In the genomic region with DNA sequence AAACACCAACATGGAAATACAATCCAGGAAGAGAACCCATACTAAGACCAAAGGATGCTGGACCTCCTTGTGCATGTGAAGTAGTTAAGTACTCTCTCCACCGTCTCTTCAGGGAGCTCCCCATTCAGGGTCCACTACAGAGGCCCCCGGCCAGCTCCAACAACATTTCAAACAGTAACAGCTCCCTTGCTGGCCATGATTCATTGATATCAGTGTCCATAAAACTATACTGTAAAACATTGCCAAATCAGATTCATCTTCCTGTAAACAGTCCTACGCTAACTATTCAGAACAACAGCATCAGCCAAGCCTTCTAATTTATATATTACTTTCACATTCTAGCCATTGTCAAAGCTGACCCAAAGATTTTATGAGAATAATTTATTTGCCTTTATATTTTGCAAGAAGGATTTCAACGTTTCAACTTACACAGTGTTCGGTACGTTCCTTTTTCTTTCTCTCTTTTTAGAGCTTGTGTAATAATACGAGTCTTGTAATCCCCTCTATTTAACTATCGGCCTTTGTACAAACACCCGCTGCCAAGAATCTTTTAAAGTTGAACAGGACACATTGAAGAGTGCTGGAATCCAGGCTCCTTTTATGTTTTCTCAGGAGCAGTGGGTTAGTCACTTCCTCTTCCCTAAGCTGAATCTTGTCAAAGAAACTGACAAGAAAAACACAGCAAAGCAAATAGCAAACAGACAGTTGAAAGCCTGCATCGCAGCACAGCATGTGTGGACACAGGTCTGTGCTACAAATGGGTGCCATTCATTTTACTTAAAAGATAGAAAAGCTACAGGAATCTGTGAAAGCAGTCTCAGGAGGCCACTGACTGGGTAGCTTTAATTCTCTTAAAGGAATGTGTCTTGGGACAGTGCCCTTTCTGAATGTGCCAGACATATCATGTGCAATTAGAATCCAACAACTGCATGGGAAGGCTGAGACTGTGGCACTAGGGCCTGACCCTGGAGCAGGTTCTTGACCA, we compare ENCODE assay signal across 15 mouse cellular contexts.
DNase-seq lines count a peak whose midpoint lies in the region; ATAC-seq lines count a peak whose summit lies in the region.
"Had no signal": no experiment of that assay in that cellular context is flagged by ENCODE, and none has a peak within 500 bp of the region (broad histone marks: within the 10 kb centered on the region; RNA-seq: fewer than 3 reads in every experiment).

No protein-coding gene starts in this region.

- no peak overlapping the region for H3K4me3 ChIP-seq in intestine, embryonic 15.5 days (replicated peaks)
- no peak overlapping the region for H3K4me3 ChIP-seq in intestine, embryonic 16.5 days (ENCODE audit: low read length)
- H3K4me3 ChIP-seq in midbrain, embryonic 14.5 days (replicated peaks; ENCODE audit: low read depth, low read length) = no peak overlapping the region
- H3K4me3 ChIP-seq in midbrain, embryonic 16.5 days (ENCODE audit: low read depth, low read length) = no peak overlapping the region
- H3K4me3 ChIP-seq in heart, embryonic 16.5 days (ENCODE audit: low read length) = no peak overlapping the region
- H3K4me3 ChIP-seq: forebrain, embryonic 12.5 days had no signal

- H3K4me1 ChIP-seq in intestine, embryonic 15.5 days (replicated peaks) = 0 out of 2 replicates have a peak, but pooled peaks cover 4% of the 10 kb centered on the region
- H3K4me1 ChIP-seq in intestine, embryonic 16.5 days (ENCODE audit: control insufficient read depth, insufficient read depth, low read length) = 0 out of 2 replicates have a peak, but pooled peaks cover 2% of the 10 kb centered on the region
- H3K4me1 ChIP-seq in midbrain, embryonic 14.5 days (ENCODE audit: control insufficient read depth, insufficient read depth, low read length) = no peaks in the 10 kb centered on the region
- H3K4me1 ChIP-seq in midbrain, embryonic 16.5 days (ENCODE audit: control insufficient read depth, insufficient read depth, low read length) = peaks cover 3% of the 10 kb centered on the region
- H3K4me1 ChIP-seq in heart, embryonic 16.5 days (ENCODE audit: control insufficient read depth, insufficient read depth, low read length) = peaks cover 11% of the 10 kb centered on the region

- peak; percentile 34; the same call in 1 of the 2 replicates for ATAC-seq in intestine, embryonic 15.5 days
- no peak for ATAC-seq in intestine, embryonic 16.5 days
- no peak for ATAC-seq in midbrain, embryonic 14.5 days (ENCODE audit: low FRiP score, low TSS enrichment)
- ATAC-seq in midbrain, embryonic 16.5 days = no peak
- no peak for ATAC-seq in heart, embryonic 16.5 days (replicated peaks; ENCODE audit: extremely low read depth, insufficient read depth, low FRiP score)
- no peak for ATAC-seq in erythroid progenitor cell, adult 5-6 weeks (replicated peaks; ENCODE audit: low FRiP score, poor library complexity, severe bottlenecking)
- ATAC-seq: CD4-positive, CD25-positive, alpha-beta regulatory T cell, adult 4 months had no signal

- no peaks in the 10 kb centered on the region for H3K9me3 ChIP-seq in intestine, embryonic 15.5 days
- H3K9me3 ChIP-seq in intestine, embryonic 16.5 days (ENCODE audit: control insufficient read depth, low read length) = no peaks in the 10 kb centered on the region
- H3K9me3 ChIP-seq in midbrain, embryonic 14.5 days (ENCODE audit: control insufficient read depth, low read length) = no peaks in the 10 kb centered on the region
- H3K9me3 ChIP-seq in midbrain, embryonic 16.5 days (replicated peaks; ENCODE audit: control insufficient read depth, low read length, poor library complexity, severe bottlenecking) = no peaks in the 10 kb centered on the region
- H3K9me3 ChIP-seq in heart, embryonic 16.5 days (replicated peaks; ENCODE audit: control insufficient read depth, low read length) = no peaks in the 10 kb centered on the region
- H3K9me3 ChIP-seq: forebrain, embryonic 12.5 days had no signal

- no peak overlapping the region for H3K9ac ChIP-seq in intestine, embryonic 15.5 days
- H3K9ac ChIP-seq in intestine, embryonic 16.5 days (ENCODE audit: low read depth, low read length) = no peak overlapping the region
- no peak overlapping the region for H3K9ac ChIP-seq in midbrain, embryonic 14.5 days (replicated peaks; ENCODE audit: low read length)
- no peak overlapping the region for H3K9ac ChIP-seq in midbrain, embryonic 16.5 days (ENCODE audit: low read depth, low read length)
- H3K9ac ChIP-seq in heart, embryonic 16.5 days (ENCODE audit: low read length) = no peak overlapping the region
- H3K9ac ChIP-seq: forebrain, embryonic 12.5 days had no signal

- H3K27ac ChIP-seq in intestine, embryonic 15.5 days = no peak overlapping the region
- H3K27ac ChIP-seq in intestine, embryonic 16.5 days (ENCODE audit: low read length) = no peak overlapping the region
- no peak overlapping the region for H3K27ac ChIP-seq in midbrain, embryonic 14.5 days (replicated peaks; ENCODE audit: low read depth, low read length)
- no peak overlapping the region for H3K27ac ChIP-seq in midbrain, embryonic 16.5 days (ENCODE audit: low read length)
- peak overlapping the region; percentile 51; the same call in 1 of the 2 replicates for H3K27ac ChIP-seq in heart, embryonic 16.5 days (ENCODE audit: low read length)
- H3K27ac ChIP-seq: forebrain, embryonic 12.5 days; macrophage had no signal

- 0 out of 2 replicates have a peak overlapping the region, but pooled peaks have one; percentile 20 for H3K4me2 ChIP-seq in intestine, embryonic 15.5 days (replicated peaks)
- H3K4me2 ChIP-seq in intestine, embryonic 16.5 days (ENCODE audit: low read depth, low read length) = no peak overlapping the region
- no peak overlapping the region for H3K4me2 ChIP-seq in midbrain, embryonic 14.5 days (ENCODE audit: low read length)
- H3K4me2 ChIP-seq in midbrain, embryonic 16.5 days (ENCODE audit: low read length) = no peak overlapping the region
- peak overlapping the region; percentile 34; the same call in 1 of the 2 replicates for H3K4me2 ChIP-seq in heart, embryonic 16.5 days (ENCODE audit: low read depth, low read length)
- H3K4me2 ChIP-seq: forebrain, embryonic 12.5 days had no signal

- no peaks in the 10 kb centered on the region for H3K36me3 ChIP-seq in intestine, embryonic 15.5 days
- H3K36me3 ChIP-seq in intestine, embryonic 16.5 days (ENCODE audit: control insufficient read depth, insufficient read depth, low read length) = no peaks in the 10 kb centered on the region
- no peaks in the 10 kb centered on the region for H3K36me3 ChIP-seq in midbrain, embryonic 14.5 days (ENCODE audit: control insufficient read depth, insufficient read depth, low read length)
- no peaks in the 10 kb centered on the region for H3K36me3 ChIP-seq in midbrain, embryonic 16.5 days (ENCODE audit: control insufficient read depth, insufficient read depth, low read length)
- no peaks in the 10 kb centered on the region for H3K36me3 ChIP-seq in heart, embryonic 16.5 days (ENCODE audit: control insufficient read depth, insufficient read depth)
- H3K36me3 ChIP-seq: forebrain, embryonic 12.5 days had no signal

- DNase-seq in midbrain, embryonic 14.5 days = peak; percentile 12
- DNase-seq in MN1 (ENCODE audit: low spot score) = no peak
- no peak for DNase-seq in left cerebral cortex, postnatal 4 days
- DNase-seq: cerebellum, adult 9-11 months; gastrocnemius, postnatal 25 days; kidney, postnatal 36 days; right cerebral cortex, adult 18-20 months had no signal

- no peaks in the 10 kb centered on the region for H3K27me3 ChIP-seq in intestine, embryonic 15.5 days (replicated peaks)
- no peaks in the 10 kb centered on the region for H3K27me3 ChIP-seq in intestine, embryonic 16.5 days (replicated peaks; ENCODE audit: control insufficient read depth, insufficient read depth, low read length)
- no peaks in the 10 kb centered on the region for H3K27me3 ChIP-seq in midbrain, embryonic 14.5 days (ENCODE audit: control insufficient read depth, insufficient read depth, low read length)
- peaks cover 3% of the 10 kb centered on the region; the same call in 1 of the 2 replicates for H3K27me3 ChIP-seq in midbrain, embryonic 16.5 days (ENCODE audit: control insufficient read depth, insufficient read depth, low read depth, low read length)
- no peaks in the 10 kb centered on the region for H3K27me3 ChIP-seq in heart, embryonic 16.5 days (ENCODE audit: control insufficient read depth, insufficient read depth, low read length)

- intact Hi-C loops in left cerebral cortex, postnatal 4 days (cut with DNase I) = no loop called here

- 20% methylated on average over 10 of the region's 10 CpGs for WGBS in intestine, embryonic 15.5 days
- WGBS in intestine, embryonic 16.5 days = 23% methylated on average over 10 of the region's 10 CpGs
- WGBS in midbrain, embryonic 14.5 days = 30% methylated on average over 10 of the region's 10 CpGs
- 24% methylated on average over 10 of the region's 10 CpGs for WGBS in midbrain, embryonic 16.5 days
- 45% methylated on average over 10 of the region's 10 CpGs for WGBS in heart, embryonic 16.5 days

Comparison
In these comparisons a context has a peak if more than half of its experiments do, and no peak if none do; other contexts are left out.
1. H3K4me2 ChIP-seq: peak in intestine, embryonic 15.5 days (single experiment) and heart, embryonic 16.5 days (single experiment); none in intestine, embryonic 16.5 days (single experiment), midbrain, embryonic 14.5 days (single experiment) and midbrain, embryonic 16.5 days (single experiment).